Mouse (Mus musculus) cerebellum, adult 11 months (tissue): ENCODE results near the gene Gp2.
A peak's percentile ranks its signal among the peaks of the same experiment; 100 is the strongest.

Experiments
- DNase-seq: peaks from one replicate; pipeline ENCODE4 v3.0.0; 2022

The Gp2 gene

GRCm38 (mm10) chr7:119459185-119459584 is at the start of gene Gp2:
Gene Gp2 (minus strand): TSS chr7:119459285.
- no peak for DNase-seq

GRCm38 (mm10) chr7:119490041-119490780 is 31.1 kb upstream of the Gp2 start:
- DNase-seq, result no peak

GRCm38 (mm10) chr7:119486683-119487082 is 27.6 kb upstream of the Gp2 start:
- no peak for DNase-seq

DNA sequence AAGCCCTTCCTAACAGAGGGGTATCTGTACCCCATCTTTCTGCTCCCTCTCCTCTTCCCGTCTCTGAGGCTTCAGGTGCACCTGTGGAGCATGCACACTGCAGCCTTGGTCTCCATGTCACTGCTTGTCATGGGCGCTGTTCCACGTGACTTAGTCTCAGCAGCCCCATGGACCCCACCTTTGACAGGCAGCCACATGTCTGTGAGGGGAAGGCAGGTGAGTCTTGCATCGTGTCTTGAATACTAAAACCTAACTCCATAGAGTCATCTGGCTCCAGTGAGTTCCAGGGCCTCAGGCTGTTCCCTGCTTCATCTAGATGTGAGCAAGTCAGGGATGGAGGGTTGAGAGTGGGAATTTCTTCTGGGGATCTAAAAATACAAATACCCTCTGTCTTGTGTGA is 25.1 kb upstream of the Gp2 start:
- DNase-seq, result no peak

- no peak for DNase-seq
Observed at GRCm38 (mm10) chr7:119479256-119479655, 20.2 kb upstream of the Gp2 start, which contains the start of gene Umod. Gene Umod (minus strand): TSS chr7:119479282.

DNA sequence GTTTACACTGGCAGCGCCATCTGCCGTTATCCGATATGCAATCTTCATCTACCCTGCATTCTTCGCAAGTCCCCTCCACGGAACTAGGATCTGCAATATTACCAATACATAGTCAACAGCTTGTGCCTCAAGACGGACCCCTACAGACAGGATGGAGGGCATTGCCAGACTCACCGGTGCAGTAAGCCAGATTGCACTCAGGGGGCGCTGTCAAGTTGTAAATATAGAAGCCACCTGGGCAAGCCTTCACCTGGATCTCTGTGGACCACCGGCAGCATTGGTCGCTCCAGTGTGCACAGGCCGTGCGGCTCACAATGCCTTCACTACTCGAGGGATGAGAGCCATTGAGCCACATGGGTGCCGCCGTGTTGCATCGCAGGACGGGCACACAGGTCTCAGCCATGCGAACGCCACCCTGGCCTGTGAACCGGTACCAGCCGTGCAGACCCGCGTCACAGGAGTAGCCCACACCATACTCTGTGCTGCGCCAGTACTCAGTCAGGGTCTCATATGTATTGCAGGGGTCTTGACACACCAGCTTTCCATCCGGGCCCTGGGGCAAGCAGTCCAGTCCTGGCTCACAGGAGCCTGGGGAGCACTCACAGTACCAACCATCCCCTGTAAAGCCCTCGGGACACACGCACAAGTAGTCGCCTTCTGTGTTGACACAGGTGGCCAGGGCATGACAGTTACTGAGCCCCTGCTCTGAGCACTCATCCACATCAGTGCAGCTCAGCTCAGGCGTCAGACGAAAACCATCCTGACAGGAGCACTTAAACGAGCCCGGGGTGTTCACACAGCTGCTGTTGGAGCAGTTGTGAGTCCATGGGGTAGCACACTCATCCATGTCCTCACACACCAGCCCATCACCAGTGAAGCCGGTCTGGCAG is 17.7 kb upstream of the Gp2 start:
- DNase-seq, result no peak

DNA sequence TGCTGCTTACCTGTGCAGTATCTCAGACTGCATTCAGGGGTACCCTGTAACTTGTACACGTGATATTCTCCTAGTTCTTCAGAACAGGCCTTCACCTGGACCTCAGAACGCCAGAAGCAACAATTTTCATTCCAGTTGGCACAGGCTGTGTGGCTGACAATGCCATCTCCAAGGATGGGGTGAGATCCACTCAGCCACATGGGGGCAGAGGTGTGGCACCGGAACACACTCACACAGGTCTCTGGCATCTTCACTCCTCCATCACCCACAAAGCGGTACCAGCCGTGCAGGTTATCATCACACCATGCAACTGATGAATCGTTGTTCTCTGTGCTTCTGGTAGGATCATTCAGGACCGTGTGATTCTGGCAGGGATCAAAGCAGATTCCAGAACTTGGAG is 4.9 kb downstream of the Gp2 start:
- no peak for DNase-seq

- no peak for DNase-seq
Observed at GRCm38 (mm10) chr7:119443849-119444248, 15.2 kb downstream of the Gp2 start.

- no peak for DNase-seq
Observed at GRCm38 (mm10) chr7:119441938-119442337, 17.1 kb downstream of the Gp2 start.

DNA sequence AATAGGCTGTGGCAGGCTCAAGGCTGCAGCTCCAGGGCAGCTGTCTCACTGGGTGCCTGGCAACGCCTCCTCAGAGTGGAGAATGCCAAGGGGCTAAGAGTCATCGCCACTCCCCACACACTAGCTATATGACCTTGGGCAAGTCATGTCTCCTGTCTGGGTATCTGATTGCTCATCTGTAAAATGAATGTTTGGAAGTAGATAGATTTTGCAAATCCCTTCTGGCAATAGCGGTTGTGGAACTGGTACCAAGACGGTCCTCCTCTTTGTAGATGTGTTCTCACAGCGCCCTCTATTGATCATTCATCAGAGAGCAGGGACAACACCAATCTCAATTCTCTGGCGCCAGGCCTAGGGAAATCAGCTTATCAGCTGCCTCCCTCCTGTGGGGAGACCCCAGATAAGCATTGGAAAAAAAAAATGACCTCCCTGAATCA is 31.9 kb downstream of the Gp2 start:
- peak; percentile 14 for DNase-seq

- no peak for DNase-seq
Observed at GRCm38 (mm10) chr7:119420730-119421129, 38.4 kb downstream of the Gp2 start.

DNA sequence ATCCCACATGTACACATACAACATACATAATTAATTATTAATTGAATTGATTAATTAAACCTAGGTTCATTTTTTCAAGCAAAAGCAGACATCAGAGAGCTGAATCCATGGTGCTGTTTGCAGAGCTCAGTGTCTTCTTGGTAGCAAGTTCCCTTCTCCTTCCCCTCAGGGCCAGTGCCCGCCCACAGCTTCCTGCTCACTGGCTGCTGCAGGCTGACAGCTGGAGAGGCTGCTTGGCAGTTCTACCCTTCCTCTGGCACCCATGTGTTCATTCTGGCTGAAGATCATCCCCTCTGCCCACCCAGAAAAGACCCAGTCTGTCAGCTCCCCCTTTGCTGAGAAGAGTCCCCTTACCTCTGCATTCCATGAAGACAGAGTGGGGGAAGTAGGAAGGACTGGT is 40.6 kb downstream of the Gp2 start:
- DNase-seq, result no peak

DNA sequence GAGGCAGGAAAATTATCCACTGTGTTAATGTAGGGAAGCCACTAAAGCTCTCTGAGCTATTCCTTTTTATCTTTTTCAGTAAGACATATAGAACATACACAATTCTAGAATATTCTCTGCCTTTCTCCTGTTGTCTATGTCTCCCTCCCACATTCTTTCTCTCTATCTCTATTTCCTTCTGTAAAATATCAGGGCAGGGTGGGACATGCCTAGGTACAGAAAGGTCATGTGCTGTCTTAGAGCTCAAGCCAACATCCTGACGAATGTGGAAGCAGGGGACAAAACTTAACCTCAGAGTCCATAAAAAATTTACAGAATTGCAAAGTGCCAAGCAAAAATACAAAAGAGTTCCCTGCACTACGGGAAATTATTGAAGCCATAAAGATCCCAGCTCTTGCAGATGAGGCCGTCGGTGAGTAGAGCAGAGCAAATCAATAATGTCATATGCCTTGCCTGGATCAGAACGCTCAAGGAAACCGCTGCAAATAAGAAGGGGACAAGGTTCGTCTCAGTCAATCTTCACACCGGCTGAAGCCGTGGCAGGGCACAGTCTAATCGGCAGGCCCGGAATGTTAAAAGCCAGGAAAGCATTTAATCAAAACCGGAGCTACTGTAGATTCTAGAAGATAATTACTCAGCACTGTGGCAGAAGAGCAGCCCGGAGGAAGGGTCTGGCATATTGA is 64.9 kb downstream of the Gp2 start:
- no peak for DNase-seq
